Mouse (Mus musculus) heart, postnatal 10 days (tissue): ENCODE data around the gene Herc2. TPM values are rescaled to one million over a fixed set of nuclear protein-coding genes. Genes with fewer than 3 reads are reported as not detected.

Experiments
- DNase-seq, 2 experiments: peaks; one replicate each; pipeline ENCODE4 v3.0.0; 2021
- intact Hi-C: fragments of 180-260 bp; cut with DNase I; formaldehyde crosslinking; loops from one replicate; pipeline ENCODE4 v1.15.1; 2025
- total RNA-seq, 2 experiments: library from RNA; stranded (reverse); gene quantifications; 2 replicates each; pipeline ENCODE4 v1.2.3; 2021

The Herc2 gene
- total RNA-seq, 2 experiments from 2014 or later, result 44.4 to 50.2 TPM

DNA sequence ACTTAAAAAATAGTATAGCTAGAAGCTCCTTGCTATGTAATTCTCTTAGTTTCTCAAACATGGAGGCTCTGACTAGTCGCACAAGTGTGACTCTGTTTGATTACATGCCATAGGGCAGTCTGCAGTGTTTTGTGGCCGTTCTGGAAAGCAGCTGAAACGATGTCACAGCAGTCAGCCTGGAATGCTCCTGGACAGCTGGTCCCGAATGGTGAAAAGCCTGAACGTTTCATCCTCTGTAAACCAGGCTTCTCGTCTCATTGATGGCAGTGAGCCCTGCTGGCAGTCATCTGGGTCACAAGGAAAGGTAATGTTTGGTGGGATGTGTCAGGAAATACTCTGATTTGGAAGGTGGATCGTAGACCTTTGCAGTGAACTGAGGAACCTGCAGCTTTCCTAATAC is 118.7 kb downstream of the Herc2 start:
- intact Hi-C loops, result no loop called here
- DNase-seq, result peak in 1 of 2 experiments; percentile 11

DNA sequence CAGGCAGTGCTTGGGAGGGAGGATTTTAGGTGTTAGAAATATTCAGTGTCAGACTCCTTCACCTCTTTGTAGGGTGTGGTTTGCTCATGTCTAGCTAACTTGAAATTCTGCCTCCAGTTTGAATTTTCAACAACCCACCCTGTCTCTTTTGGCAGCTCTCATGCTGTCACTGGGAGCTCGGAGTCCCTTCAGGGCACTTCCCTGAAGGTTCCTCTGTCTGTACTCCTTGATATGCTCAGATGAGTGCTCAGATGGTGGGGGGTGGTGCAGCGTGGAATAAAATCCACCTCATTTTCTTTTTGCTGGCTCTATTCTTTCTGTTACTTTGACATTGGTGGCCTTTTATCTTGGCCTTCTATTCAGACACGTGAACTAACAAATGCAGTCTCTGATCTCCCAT is 127.4 kb downstream of the Herc2 start:
- no peak for DNase-seq
- intact Hi-C loops, result no loop called here

DNA sequence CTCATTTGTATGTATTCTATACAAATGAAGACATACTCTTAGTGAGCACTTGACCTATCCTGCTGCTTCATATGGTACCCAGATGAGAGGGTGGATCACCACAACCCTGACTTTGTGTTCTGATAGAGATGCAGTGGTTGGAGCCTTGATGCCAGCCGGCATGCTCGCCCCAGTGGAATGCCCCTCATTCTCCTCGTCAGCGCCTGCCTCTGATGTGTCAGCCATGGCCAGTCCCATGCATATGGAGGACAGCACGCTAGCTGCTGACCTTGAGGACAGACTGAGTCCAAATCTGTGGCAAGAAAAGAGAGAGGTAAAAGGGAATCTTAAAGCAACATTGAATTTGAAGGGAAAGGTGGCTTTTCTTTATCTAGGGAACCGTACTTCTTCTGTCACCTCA is 141.0 kb downstream of the Herc2 start:
- no peak for DNase-seq
- intact Hi-C loops, result no loop called here

DNA sequence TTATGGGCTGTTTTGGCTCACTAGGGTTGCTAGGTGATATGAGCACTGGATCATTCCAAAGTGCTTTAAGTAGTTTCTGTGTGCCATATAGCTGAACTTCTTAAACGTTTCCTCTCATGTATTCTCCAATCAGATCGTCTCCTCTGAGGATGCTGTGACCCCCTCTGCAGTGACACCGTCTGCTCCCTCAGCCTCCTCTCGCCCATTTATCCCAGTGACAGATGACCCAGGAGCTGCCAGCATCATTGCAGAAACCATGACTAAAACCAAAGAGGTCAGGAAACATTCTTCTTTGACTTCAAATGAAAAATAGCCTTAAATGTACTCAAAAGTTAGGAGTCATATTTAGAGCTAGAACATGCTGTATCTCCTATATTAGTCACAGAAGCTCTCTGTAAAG is 141.7 kb downstream of the Herc2 start:
- intact Hi-C loops, result no loop called here
- no peak for DNase-seq

DNA sequence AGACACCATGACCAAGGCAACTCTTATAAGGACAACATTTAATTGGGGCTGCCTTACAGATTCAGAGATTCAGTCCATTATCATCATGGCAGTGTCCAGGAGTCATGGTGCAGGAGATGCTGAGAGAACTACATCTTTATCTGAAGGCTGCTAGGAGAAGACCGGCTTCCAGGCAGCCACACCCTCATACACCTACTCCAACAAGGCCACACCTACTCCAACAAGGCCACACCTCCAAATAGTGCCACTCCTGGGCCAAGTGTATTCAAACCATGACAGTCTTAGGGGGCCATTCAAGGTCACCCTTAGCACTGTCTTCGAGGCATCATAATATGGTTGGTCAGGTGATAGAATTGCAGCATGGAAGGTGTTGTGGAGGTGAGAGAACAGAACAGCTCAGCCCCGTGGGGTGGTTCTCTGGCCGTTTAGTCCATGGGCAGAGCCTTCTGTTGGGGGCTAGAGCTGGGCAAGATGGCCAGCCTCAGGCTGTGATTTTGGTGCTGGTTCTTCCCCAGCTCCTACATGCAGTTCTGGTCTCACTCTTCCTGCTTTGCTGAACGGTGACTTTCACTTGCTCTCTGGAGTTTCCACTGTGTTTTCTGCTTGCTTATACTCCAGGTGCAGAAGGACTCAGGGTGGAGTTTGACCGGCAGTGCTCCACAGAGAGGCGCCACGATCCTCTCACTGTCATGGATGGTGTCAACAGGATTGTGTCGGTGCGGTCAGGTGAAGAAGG is 151.7 kb downstream of the Herc2 start:
- intact Hi-C loops, result no loop called here
- DNase-seq, result no peak

DNA sequence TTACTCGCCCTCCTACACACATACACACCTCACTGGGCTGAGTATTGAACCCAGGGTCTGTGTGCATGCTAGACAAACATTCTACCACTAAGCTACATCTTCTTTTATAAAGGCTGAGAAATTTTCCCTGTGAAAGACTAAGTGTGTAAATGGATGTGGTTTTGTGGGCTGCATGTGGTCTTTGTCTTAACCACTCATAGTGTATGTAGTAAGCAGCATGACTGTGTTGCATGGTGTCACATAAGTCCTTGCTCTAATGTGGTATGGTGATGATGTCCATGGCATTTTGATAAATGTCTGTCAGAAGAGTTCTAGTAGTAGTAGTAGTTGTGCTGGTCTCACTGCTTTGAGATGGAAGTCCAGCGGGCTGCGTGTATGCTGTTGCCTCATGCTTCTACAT is 152.8 kb downstream of the Herc2 start:
- intact Hi-C loops, result no loop called here
- no peak for DNase-seq

DNA sequence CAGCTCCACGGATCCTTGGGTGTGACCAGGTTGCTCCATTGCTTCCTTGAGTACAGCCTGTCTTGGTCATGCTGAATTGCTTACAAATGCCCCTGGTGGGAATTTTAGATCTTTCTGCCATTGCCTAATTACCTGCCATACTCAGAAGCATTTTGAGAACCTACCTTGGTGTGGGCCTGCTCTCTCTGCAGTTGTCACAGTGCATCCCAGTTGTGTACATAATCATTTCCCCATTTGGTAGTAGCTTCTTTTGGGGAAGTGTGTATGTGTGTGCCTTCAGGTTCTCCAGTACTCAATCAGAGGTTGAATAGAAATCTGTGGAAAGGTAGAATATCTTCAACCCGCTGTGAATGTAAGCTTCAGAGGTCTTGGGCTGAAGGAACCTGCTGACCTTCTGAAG is 153.3 kb downstream of the Herc2 start:
- no peak for DNase-seq
- intact Hi-C loops, result no loop called here

DNA sequence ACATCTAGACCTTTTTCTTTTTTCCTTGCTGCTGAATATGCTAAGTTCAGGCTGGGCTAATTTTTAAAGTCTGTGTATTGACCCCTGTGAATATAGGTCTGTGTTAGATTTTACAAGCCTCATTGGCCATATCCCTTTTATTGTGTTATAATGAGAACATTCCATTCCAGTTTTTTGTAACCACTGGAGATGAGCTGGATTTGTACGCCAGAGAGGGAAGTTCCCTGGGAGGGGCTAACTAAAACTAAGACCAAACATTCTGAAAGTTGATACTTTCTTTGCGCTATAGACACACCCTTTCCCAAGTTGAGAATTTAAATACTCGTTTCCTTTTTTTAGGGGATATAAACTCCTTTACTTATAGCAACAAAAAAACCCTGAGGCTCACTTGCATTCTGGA is 154.9 kb downstream of the Herc2 start:
- intact Hi-C loops, result no loop called here
- no peak for DNase-seq

DNA sequence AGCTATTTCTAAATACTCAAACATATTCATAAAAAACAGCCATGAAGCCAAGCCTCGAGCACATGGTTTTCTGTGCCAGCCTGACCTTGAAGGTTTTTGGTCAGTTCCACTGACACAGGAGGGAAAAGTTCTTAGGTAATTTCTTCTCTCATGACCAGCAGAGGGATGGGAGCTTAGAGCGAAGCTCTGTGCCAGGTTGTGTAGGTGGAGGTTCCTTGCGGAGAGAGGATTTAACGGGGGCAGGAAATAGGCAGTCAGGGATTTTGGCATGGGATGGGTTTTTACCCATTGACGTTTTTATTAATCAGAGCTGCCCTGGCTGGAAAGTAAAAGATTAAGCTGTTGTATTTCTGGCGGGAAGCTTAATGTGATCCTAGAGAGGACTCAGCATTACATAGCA is 170.8 kb downstream of the Herc2 start:
- DNase-seq, result no peak
- intact Hi-C loops, result no loop called here

DNA sequence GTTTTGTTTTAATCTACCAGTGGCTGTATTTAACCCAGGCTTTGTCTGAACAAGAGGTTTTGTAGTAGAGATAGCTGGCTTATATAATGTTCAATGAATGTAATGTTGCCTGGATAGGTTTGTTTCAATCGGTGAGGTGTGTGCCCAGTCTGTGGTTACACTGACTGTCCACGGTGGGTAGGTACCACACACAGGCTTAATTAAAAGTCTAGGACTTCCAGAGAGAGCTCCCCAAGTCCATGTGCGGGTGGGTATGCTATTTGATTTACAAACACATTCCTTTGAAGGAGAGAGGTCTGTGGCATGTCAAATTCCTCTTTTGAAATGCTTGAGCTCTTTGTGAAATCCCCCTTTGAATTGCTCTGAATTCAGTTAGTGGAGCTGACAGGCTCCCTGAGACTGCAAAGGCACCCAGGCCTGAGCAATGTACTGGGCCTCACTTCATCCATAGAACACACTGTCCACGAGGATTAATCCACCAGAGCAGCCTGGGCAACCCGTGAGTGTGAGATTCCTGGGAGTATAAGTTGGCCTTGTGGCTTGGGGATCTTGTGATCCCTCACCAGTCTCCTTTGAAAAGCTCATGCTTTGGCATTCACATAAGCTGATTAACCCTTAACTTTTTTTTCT is 185.9 kb downstream of the Herc2 start:
- DNase-seq, result no peak
- intact Hi-C loops, result no loop called here

DNA sequence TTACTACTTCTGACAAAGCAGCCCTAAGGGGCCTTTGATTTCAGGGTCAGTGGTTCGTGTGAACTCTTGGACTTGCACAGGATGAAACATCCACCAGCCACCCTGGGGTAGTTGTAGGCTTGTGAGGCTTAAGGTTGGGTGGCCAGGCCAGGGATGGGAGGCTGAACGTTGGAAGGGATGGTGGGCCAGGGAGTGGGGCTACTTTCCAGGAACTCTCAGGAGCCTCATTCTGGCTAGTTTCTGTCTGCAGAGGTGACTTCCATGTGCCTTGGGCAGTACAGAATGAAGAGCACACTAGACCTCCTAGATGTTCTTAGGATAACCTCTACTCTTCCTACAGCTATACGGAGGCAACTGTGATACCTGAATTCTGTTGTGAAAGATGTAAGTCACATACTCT is 186.6 kb downstream of the Herc2 start:
- intact Hi-C loops, result no loop called here
- no peak for DNase-seq

DNA sequence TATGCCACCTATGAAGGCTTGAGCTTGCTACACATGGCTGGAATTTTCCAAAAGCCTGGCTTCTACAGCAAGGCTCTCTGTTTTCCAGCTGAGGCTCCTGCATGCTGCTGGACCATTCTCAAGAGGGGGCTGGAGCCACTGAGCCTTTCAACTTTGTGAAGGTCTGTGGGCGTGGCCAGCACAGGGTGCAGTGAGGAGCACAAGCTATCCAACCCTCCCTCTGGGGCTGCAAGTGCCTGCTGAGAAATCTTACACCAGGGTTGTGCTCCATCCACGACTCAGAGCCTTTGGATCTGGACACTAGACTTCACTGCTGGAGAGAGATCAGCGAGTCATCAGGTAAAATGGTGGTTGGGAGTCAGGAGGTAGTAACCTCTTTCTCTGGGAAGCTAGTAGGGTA is 189.5 kb downstream of the Herc2 start, which contains the start of gene Oca2:
Gene Oca2, plus strand, starts transcription at position 218 of the 400 bp plus-strand sequence.
- intact Hi-C loops, result no loop called here
- DNase-seq, result no peak

DNA sequence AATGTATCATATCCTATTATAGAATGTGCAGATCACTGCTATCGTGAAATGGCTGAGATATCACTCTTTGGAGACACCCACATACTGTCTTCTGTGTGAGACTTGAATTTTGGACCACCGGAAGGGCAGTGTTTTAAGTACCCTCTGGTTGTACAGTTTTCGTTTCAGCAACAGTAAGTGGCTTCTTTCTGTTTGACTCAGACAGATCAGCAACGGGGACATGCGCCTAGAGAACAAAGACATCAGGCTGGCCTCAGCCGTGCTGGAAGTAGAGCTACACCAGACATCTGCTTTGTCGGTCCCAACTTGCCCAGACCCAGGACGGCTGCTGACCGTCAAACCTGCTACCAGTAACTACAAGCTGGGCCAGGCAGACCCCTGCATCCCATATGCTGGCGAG is 204.6 kb downstream of the Herc2 start:
- DNase-seq, result no peak
- intact Hi-C loops, result no loop called here

DNA sequence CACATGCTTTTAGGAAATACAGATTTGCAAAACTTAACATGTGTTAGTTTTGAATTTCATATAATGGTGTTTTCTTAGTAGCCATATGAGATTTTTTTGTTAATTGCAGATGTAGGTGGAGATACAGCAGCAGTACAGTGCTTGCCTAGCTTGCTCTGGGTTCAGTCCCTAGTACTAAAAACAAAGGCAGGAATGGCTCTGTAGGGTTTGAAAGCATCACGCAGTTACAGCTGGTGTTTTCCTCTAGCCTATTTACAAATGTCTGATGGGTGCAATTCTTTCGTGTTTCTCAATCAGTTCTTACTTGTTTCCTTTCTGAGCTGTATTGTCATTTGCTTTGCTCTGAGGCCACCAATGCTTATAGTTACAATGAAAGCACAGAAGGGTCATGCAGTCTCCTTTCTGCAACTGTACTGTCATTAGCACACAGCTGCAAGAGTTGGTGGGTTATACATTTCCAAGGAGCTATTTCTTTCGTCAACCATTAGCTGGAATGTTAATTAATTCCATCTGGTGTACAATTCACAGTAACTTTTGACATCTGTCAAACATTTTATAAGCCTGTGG is 208.0 kb downstream of the Herc2 start:
- intact Hi-C loops, result no loop called here
- DNase-seq, result no peak

DNA sequence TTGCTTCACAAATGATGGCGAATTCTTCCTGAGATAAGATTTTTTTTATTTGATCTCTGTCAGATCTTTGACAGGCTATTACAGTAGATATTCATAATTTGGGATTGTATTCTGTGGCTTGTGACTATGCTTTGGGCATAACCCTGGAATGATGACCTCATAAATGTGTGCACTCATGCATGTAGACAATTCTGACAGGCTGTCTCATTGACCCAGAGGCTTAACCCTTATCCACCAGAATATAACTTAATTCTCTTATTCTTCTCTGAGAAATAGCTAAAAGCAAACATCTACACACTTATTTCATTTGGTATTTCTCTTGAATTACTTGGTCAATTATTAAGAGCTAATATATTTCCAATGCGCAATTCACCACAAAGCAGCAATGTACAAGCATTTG is 227.5 kb downstream of the Herc2 start:
- intact Hi-C loops, result no loop called here

More for the DNA sequence above, 227.5 kb downstream of the Herc2 start:
- DNase-seq, result no peak

Other genes starting within 250 kb of the Herc2 start
- gene Cyfip1, start 208.5 kb upstream of the Herc2 start, total RNA-seq, result 10 to 100 TPM; 57.4 to 60.7 TPM
- 10 to 100 TPM; 42.7 to 48.2 TPM for gene Nipa2, start 87.7 kb upstream of the Herc2 start, total RNA-seq
- 1 to 10 TPM; 4.3 TPM for gene Nipa1, start 30.2 kb upstream of the Herc2 start, total RNA-seq
- gene Oca2, start 189.6 kb downstream of the Herc2 start, total RNA-seq, result under 1 TPM in 1 of 2 experiments, not detected in 1; 0.25 TPM